Mouse (Mus musculus) granulocyte monocyte progenitor cell, adult 5-6 weeks (primary cell): ENCODE data around the gene Ssc4d. TPM values are rescaled to one million over a fixed set of nuclear protein-coding genes. Genes with fewer than 3 reads are reported as not detected.

Experiments
- ATAC-seq: replicated peaks from 2 replicates; pipeline ENCODE4 v1.8.0; 2016; ENCODE audit warnings: mild to moderate bottlenecking, moderate TSS enrichment, inconsistent platforms; ENCODE audit not compliant: poor library complexity, severe bottlenecking
- total RNA-seq, 2 experiments: library from RNA; stranded (forward) in 1 of 2; stranded (reverse) in 1 of 2; fragments of 200-712, 200-1000 nt in 1 of 2; fragments of >200 nt in 1 of 2; fragmentation: Nextera tagmentation in 1 of 2; gene quantifications; 2 replicates each; pipeline ENCODE4 v1.2.3; 2014 to 2017

Gene Ssc4d
- total RNA-seq, 2 experiments from 2014 or later: 5.0 TPM; not detected in 1

GRCm38 (mm10) chr5:135945916-135946408 is 28.4 kb downstream of the Ssc4d start:
- no peak for ATAC-seq

GRCm38 (mm10) chr5:135942710-135943109 is 31.6 kb downstream of the Ssc4d start:
- no peak for ATAC-seq

- ATAC-seq: no peak
These were observed 33.7 kb downstream of the Ssc4d start for GRCm38 (mm10) chr5:135940587-135940986.

GRCm38 (mm10) chr5:135935641-135936190 is 38.6 kb downstream of the Ssc4d start:
- ATAC-seq: no peak

- ATAC-seq: peak; percentile 6
These were observed 39.2 kb downstream of the Ssc4d start for GRCm38 (mm10) chr5:135935176-135935523.

GRCm38 (mm10) chr5:135934481-135935175 is 39.7 kb downstream of the Ssc4d start, which contains the start of gene Ywhag:
Gene Ywhag (minus strand): TSS chr5:135934616.
- ATAC-seq: peak; percentile 85

GRCm38 (mm10) chr5:135933900-135934441 is 40.4 kb downstream of the Ssc4d start:
- ATAC-seq: peak; percentile 56

GRCm38 (mm10) chr5:135933222-135933899 is 41.0 kb downstream of the Ssc4d start:
- ATAC-seq: no peak

GRCm38 (mm10) chr5:135932359-135932758 is 42.0 kb downstream of the Ssc4d start:
- no peak for ATAC-seq

- ATAC-seq: no peak
These were observed 42.8 kb downstream of the Ssc4d start for GRCm38 (mm10) chr5:135931526-135931925.

- no peak for ATAC-seq
These were observed 44.5 kb downstream of the Ssc4d start for GRCm38 (mm10) chr5:135929685-135930424.

- ATAC-seq: no peak
These were observed 50.4 kb downstream of the Ssc4d start for GRCm38 (mm10) chr5:135923901-135924300.

GRCm38 (mm10) chr5:135919902-135920301 is 54.4 kb downstream of the Ssc4d start:
- ATAC-seq: no peak

GRCm38 (mm10) chr5:135918593-135918992 is 55.7 kb downstream of the Ssc4d start:
- ATAC-seq: no peak

- ATAC-seq: no peak
These were observed 56.3 kb downstream of the Ssc4d start for GRCm38 (mm10) chr5:135918059-135918437.

- no peak for ATAC-seq
These were observed 56.8 kb downstream of the Ssc4d start for GRCm38 (mm10) chr5:135917327-135918058.

- ATAC-seq: no peak
These were observed 57.7 kb downstream of the Ssc4d start for GRCm38 (mm10) chr5:135916601-135917000.

GRCm38 (mm10) chr5:135916051-135916565 is 58.2 kb downstream of the Ssc4d start:
- peak; percentile 43 for ATAC-seq

- peak; percentile 30; the same call in 1 of the 2 replicates for ATAC-seq
These were observed 60.2 kb downstream of the Ssc4d start for GRCm38 (mm10) chr5:135914156-135914555.
